Mouse (Mus musculus) kidney, postnatal 0 days (tissue): ENCODE measurements around the gene Six2. TPM values are rescaled to one million over a fixed set of nuclear protein-coding genes. Genes with fewer than 3 reads are reported as not detected.

Experiments used
- ATAC-seq: fragments of 200-750 bp; cut with Nextera tagmentation; replicated peaks from 2 replicates; pipeline ENCODE4 v1.8.0; 2017; ENCODE audit warnings: low read depth, moderate number of reproducible peaks, moderate TSS enrichment, moderate library complexity; ENCODE audit not compliant: low FRiP score
- DNase-seq: peaks from one replicate; pipeline ENCODE4 v3.0.0-alpha.2; 2016; ENCODE audit warnings: low spot score
- H3K27ac ChIP-seq: fragments of 300-500 bp; sonication (generic); 2 replicates; pipeline ENCODE4 v1.5.1; 2014; ENCODE audit warnings: mild to moderate bottlenecking
- H3K27me3 ChIP-seq: fragments of 300-500 bp; sonication (generic); 2 replicates; pipeline ENCODE4 v1.6.1; 2014; ENCODE audit warnings: low read length, mixed read lengths; ENCODE audit not compliant: insufficient read depth
- H3K36me3 ChIP-seq: fragments of 300-500 bp; sonication (generic); 2 replicates; pipeline ENCODE4 v1.6.1; 2014; ENCODE audit warnings: low read length, mixed read lengths; ENCODE audit not compliant: insufficient read depth
- H3K4me1 ChIP-seq: fragments of 300-500 bp; sonication (generic); replicated peaks from 2 replicates; pipeline ENCODE4 v1.6.1; 2014; ENCODE audit warnings: antibody characterized with exemption, low read length, mixed read lengths; ENCODE audit not compliant: insufficient read depth
- H3K4me2 ChIP-seq: fragments of 300-500 bp; sonication (generic); 2 replicates; pipeline ENCODE4 v1.6.1; 2014; ENCODE audit warnings: mild to moderate bottlenecking, low read length, moderate library complexity, mixed read lengths
- H3K4me3 ChIP-seq: fragments of 300-500 bp; sonication (generic); replicated peaks from 2 replicates; pipeline ENCODE4 v1.5.1; 2014; ENCODE audit warnings: low read depth, low read length
- H3K9ac ChIP-seq: fragments of 300-500 bp; sonication (generic); 2 replicates; pipeline ENCODE4 v1.6.1; 2014; ENCODE audit warnings: low read depth, low read length
- H3K9me3 ChIP-seq: fragments of 300-500 bp; sonication (generic); replicated peaks from 2 replicates; pipeline ENCODE4 v1.6.1; 2016; ENCODE audit warnings: low read length, inconsistent platforms, mixed read lengths
- CTCF ChIP-seq: IDR thresholded peaks from 2 replicates; pipeline ENCODE4 v1.5.1; 2016; ENCODE audit warnings: antibody characterized with exemption, low read depth, mild to moderate bottlenecking, moderate library complexity
- WGBS: fragments of 180-500 bp; shearing (Covaris S2); extraction: QIAGEN DNeasy Blood & Tissue Kit; methylation state at CpG from one replicate; pipeline ENCODE4 v1.1.7; 2014; 5-methylcytosine and 5-hydroxymethylcytosine counted together
- polyA plus RNA-seq: library from polyadenylated mRNA; unstranded; fragments of >200 nt; fragmentation: Nextera tagmentation; extraction: Ambion mirVana; gene quantifications from 2 replicates; pipeline ENCODE4 v1.2.1, GENCODE M21; 2015

Gene Six2
- polyA plus RNA-seq, 1 experiment from 2014 or later = 18.9 TPM

GRCm38 (mm10) chr17:85645312-85645711 is 42.8 kb downstream of the Six2 start:
- WGBS = 7% methylated on average over 11 of the region's 12 CpGs

DNA sequence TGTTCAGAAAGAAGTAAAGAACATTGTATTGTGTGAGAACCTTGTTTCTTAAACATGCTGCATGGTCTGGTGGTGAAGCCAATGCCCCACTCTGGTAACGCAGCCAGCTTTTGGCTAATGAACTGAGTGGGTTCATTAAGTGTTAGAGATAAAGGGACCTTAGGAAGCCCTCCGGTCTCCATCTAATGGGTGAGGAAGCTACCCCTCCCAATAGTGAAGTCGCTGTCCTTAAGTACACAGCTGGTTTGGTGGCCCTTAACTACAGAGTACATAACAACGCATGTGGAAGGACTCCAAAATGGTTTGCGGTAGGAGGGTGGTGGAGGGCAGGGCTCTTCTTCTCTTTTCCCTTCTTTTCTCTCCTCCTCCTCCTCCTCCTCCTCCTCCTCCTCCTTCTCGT is 50.2 kb downstream of the Six2 start:
- Histone ChIP-seq H3K27ac (no peak overlapping the region), H3K4me1 (no peaks in the 10 kb centered on the region), H3K4me3 (no peak overlapping the region), H3K9ac (no peak overlapping the region), H3K4me2 (no peak overlapping the region), H3K27me3 (no peaks in the 10 kb centered on the region; the same call in 1 of the 2 replicates), H3K36me3 (no peaks in the 10 kb centered on the region), H3K9me3 (no peaks in the 10 kb centered on the region)
- ATAC-seq (no peak), DNase-seq (no peak)
- no peak for TF ChIP-seq CTCF
- 68% methylated on average over 5 of the region's 6 CpGs for WGBS

More at GRCm38 (mm10) chr17:85645312-85645711, 42.8 kb downstream of the Six2 start:
- TF ChIP-seq CTCF = no peak
- Histone ChIP-seq H3K27me3 (peaks cover 17% of the 10 kb centered on the region), H3K27ac (no peak overlapping the region), H3K4me1 (no peaks in the 10 kb centered on the region; the same call in 1 of the 2 replicates), H3K4me2 (peak overlapping the region; percentile 59), H3K4me3 (peak overlapping the region; percentile 27), H3K9me3 (no peaks in the 10 kb centered on the region), H3K9ac (no peak overlapping the region), H3K36me3 (no peaks in the 10 kb centered on the region)
- DNase-seq (peak; percentile 38), ATAC-seq (peak; percentile 22)

Other genes starting within 250 kb of the Six2 start
- gene Six3, start 74.7 kb downstream of the Six2 start, polyA plus RNA-seq = not detected in 2 replicates